9 mouse cellular contexts compared by ENCODE assay signal in the genomic region with DNA sequence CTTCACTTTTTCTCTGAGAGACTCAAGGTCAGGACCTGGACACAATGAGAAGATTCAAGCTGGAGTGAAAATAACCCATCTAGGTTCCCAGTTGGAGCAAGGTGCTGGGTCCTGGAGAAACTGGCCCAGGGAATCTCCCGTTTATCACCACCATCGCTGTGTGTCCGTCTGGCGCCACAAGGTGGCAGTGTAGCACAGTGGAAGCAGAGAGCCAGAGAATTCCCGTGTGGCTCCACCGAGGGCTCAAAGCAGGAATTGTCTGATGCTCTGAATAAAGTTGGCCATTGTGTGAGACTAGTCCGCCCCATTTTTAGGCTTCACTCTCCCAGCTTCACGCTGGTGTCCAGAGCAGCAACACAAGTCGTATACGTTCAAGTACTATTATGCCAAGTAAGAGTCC. TPM values are rescaled to one million over a fixed set of nuclear protein-coding genes. Genes with fewer than 3 reads are reported as not detected.
DNase-seq lines count a peak whose midpoint lies in the region; ATAC-seq and TF ChIP-seq lines count a peak whose summit lies in the region.
"Had no signal": no experiment of that assay in that cellular context is flagged by ENCODE, and none has a peak within 500 bp of the region (broad histone marks: within the 10 kb centered on the region; RNA-seq: fewer than 3 reads in every experiment).

No protein-coding gene starts in this region.

- no peak overlapping the region for H3K9ac ChIP-seq in lung, postnatal 0 days (replicated peaks; ENCODE audit: low read depth)
- H3K9ac ChIP-seq: limb, embryonic 13.5 days had no signal

- ATAC-seq in lung, postnatal 0 days = no peak
- ATAC-seq in inflammation-experienced regulatory T-cells, adult 6 months = no peak

- peak; percentile 86 for TF ChIP-seq CTCF in lung, postnatal 0 days (IDR thresholded peaks at IDR 0.05)

- no peaks in the 10 kb centered on the region for H3K4me1 ChIP-seq in embryonic facial prominence, embryonic 10.5 days
- no peaks in the 10 kb centered on the region for H3K4me1 ChIP-seq in lung, postnatal 0 days (ENCODE audit: insufficient read depth, low read depth, low read length)

- no peak for TF ChIP-seq EP300 in lung, postnatal 0 days (IDR thresholded peaks at IDR 0.05)

- 0 out of 2 replicates have a peak, but pooled peaks cover under 1% of the 10 kb centered on the region for H3K9me3 ChIP-seq in embryonic facial prominence, embryonic 10.5 days
- H3K9me3 ChIP-seq in lung, postnatal 0 days (ENCODE audit: low read length) = no peaks in the 10 kb centered on the region
- H3K9me3 ChIP-seq: limb, embryonic 13.5 days had no signal

- WGBS in embryonic facial prominence, embryonic 10.5 days = 3% methylated on average over 10 of the region's 10 CpGs
- 4% methylated on average over 10 of the region's 10 CpGs for whole genome bisulfite sequencing in lung, postnatal 0 days

- intact Hi-C loops in heart, postnatal 36 days (cut with DNase I) = loop anchor here (1.0 kb wide), 1 partner anchor 22 kb away; no protein-coding TSS in a partner anchor

- H3K36me3 ChIP-seq in embryonic facial prominence, embryonic 10.5 days (replicated peaks) = no peaks in the 10 kb centered on the region
- no peaks in the 10 kb centered on the region for H3K36me3 ChIP-seq in lung, postnatal 0 days (ENCODE audit: insufficient read depth, low read length)
- H3K36me3 ChIP-seq: limb, embryonic 13.5 days had no signal

- peak; percentile 82 for DNase-seq in ES-CJ7 (ENCODE audit: low read depth, low spot score)
- DNase-seq in adrenal gland, adult 8-10 months = peak; percentile 42
- peak; percentile 83 for DNase-seq in embryonic facial prominence, embryonic 10.5 days (ENCODE audit: low spot score)
- peak; percentile 30 to 62 for DNase-seq in heart, postnatal 36 days
- DNase-seq in layer of hippocampus, adult 11-12 months (ENCODE audit: low spot score) = peak; percentile 72
- peak; percentile 55 for DNase-seq in lung, postnatal 0 days (ENCODE audit: low spot score)
- peak; percentile 79 to 80 for DNase-seq in right cerebral cortex, adult 2 months (ENCODE audit: low spot score in 2 of 2)

- no peak overlapping the region for H3K27ac ChIP-seq in embryonic facial prominence, embryonic 10.5 days (replicated peaks)
- H3K27ac ChIP-seq in lung, postnatal 0 days (ENCODE audit: low read length) = no peak overlapping the region
- H3K27ac ChIP-seq: limb, embryonic 13.5 days had no signal

- no peaks in the 10 kb centered on the region for H3K27me3 ChIP-seq in embryonic facial prominence, embryonic 10.5 days (replicated peaks; ENCODE audit: low read depth, poor library complexity, severe bottlenecking)
- H3K27me3 ChIP-seq in lung, postnatal 0 days (replicated peaks; ENCODE audit: insufficient read depth, low read length) = no peaks in the 10 kb centered on the region

- no peak overlapping the region for H3K4me2 ChIP-seq in lung, postnatal 0 days (replicated peaks; ENCODE audit: low read depth, low read length)
- H3K4me2 ChIP-seq: limb, embryonic 13.5 days had no signal

- H3K4me3 ChIP-seq in embryonic facial prominence, embryonic 10.5 days = no peak overlapping the region
- no peak overlapping the region for H3K4me3 ChIP-seq in lung, postnatal 0 days (ENCODE audit: low read depth, low read length)
- H3K4me3 ChIP-seq: limb, embryonic 13.5 days had no signal

RNA-seq across cellular contexts. Expression of a gene that starts 7.7 kb away (rescaled TPM):
- not detected for total RNA-seq in adrenal gland, adult 8-10 months (2022)
- polyA plus RNA-seq in embryonic facial prominence, embryonic 10.5 days (2016; fragmentation: Nextera tagmentation; extraction: Ambion mirVana) = not detected in 2 replicates
- not detected for total RNA-seq in heart, postnatal 36 days (2021)
- polyA plus RNA-seq in lung, postnatal 0 days (2015; fragmentation: Nextera tagmentation; extraction: Ambion mirVana) = not detected in 2 replicates
- polyA plus RNA-seq in inflammation-experienced regulatory T-cells, adult 6 months (2017; shearing (Covaris generic)) = not detected

RNA-seq across cellular contexts. Expression of a gene that starts 31.5 kb away (rescaled TPM):
- total RNA-seq in adrenal gland, adult 8-10 months (2022) = not detected
- polyA plus RNA-seq in embryonic facial prominence, embryonic 10.5 days (2016; fragmentation: Nextera tagmentation; extraction: Ambion mirVana) = not detected in 2 replicates
- not detected for total RNA-seq in heart, postnatal 36 days (2021)
- polyA plus RNA-seq in lung, postnatal 0 days (2015; fragmentation: Nextera tagmentation; extraction: Ambion mirVana) = not detected in 2 replicates
- polyA plus RNA-seq in inflammation-experienced regulatory T-cells, adult 6 months (2017; shearing (Covaris generic)) = not detected

RNA-seq across cellular contexts. Expression of a gene that starts 48.9 kb away (rescaled TPM):
- total RNA-seq in adrenal gland, adult 8-10 months (2022) = not detected
- polyA plus RNA-seq in embryonic facial prominence, embryonic 10.5 days (2016; fragmentation: Nextera tagmentation; extraction: Ambion mirVana) = not detected in 2 replicates
- not detected for total RNA-seq in heart, postnatal 36 days (2021)
- polyA plus RNA-seq in lung, postnatal 0 days (2015; fragmentation: Nextera tagmentation; extraction: Ambion mirVana) = not detected in 2 replicates
- polyA plus RNA-seq in inflammation-experienced regulatory T-cells, adult 6 months (2017; shearing (Covaris generic)) = under 1 TPM in 1 of 3 experiments, not detected in 2; 0.52 TPM
- polyA plus RNA-seq: limb, embryonic 13.5 days had no signal
